Mouse (Mus musculus): ENCODE measurements at regions not wholly inside any gene's neighbourhood (a gene's known extent, or its start where the extent isn't known, plus 50 kb on each side); places are given as distances from the start of the nearest gene placed in this dataset.

GRCm38 (mm10) chr7:51310191-51310590 is 200.6 kb upstream of the Ano5 start:
- DNase-seq (ENCODE audit: extremely low spot score in 1 of 2, low spot score in 2 of 2) = no peak
- H3K27ac ChIP-seq = no peak overlapping the region
- no peak overlapping the region for H3K4me3 ChIP-seq
- TF ChIP-seq CTCF (IDR thresholded peaks at IDR 0.05) = no peak
- intact Hi-C loops (cut with DNase I) = no loop called here

GRCm38 (mm10) chr7:51339841-51340540 is 170.8 kb upstream of the Ano5 start:
- no peak for TF ChIP-seq CTCF (IDR thresholded peaks at IDR 0.05)
- H3K27ac ChIP-seq = no peak overlapping the region
- intact Hi-C loops (cut with DNase I) = no loop called here
- H3K4me3 ChIP-seq = no peak overlapping the region
- DNase-seq (ENCODE audit: extremely low spot score in 1 of 2, low spot score in 2 of 2) = no peak

GRCm38 (mm10) chr7:51347521-51347920 is 163.3 kb upstream of the Ano5 start:
- Histone ChIP-seq H3K27ac (no peak overlapping the region), H3K4me3 (no peak overlapping the region)
- no peak for TF ChIP-seq CTCF (IDR thresholded peaks at IDR 0.05)
- DNase-seq (ENCODE audit: extremely low spot score in 1 of 2, low spot score in 2 of 2) = no peak
- intact Hi-C loops (cut with DNase I) = no loop called here

GRCm38 (mm10) chr7:51360134-51360533 is 150.7 kb upstream of the Ano5 start:
- no peak for TF ChIP-seq CTCF (IDR thresholded peaks at IDR 0.05)

GRCm38 (mm10) chr7:51377584-51377983 is 133.2 kb upstream of the Ano5 start:
- DNase-seq (ENCODE audit: extremely low spot score in 1 of 2, low spot score in 2 of 2) = no peak
- no peak for TF ChIP-seq CTCF (IDR thresholded peaks at IDR 0.05)

More at GRCm38 (mm10) chr7:51360134-51360533, 150.7 kb upstream of the Ano5 start:
- no peak overlapping the region; the same call in 1 of the 2 replicates for H3K27ac ChIP-seq
- peak; percentile 32 to 36 for DNase-seq (ENCODE audit: extremely low spot score in 1 of 2, low spot score in 2 of 2)
- intact Hi-C loops (cut with DNase I) = no loop called here
- no peak overlapping the region for H3K4me3 ChIP-seq

More at GRCm38 (mm10) chr7:51377584-51377983, 133.2 kb upstream of the Ano5 start:
- H3K4me3 ChIP-seq = no peak overlapping the region
- intact Hi-C loops (cut with DNase I) = no loop called here
- H3K27ac ChIP-seq = no peak overlapping the region
